Mouse (Mus musculus) E14TG2a.4 (cell line): ENCODE data around the gene Mtch1.
A peak's percentile ranks its signal among the peaks of the same experiment; 100 is the strongest.

ENCODE experiments used
- H3K27me3 ChIP-seq: 2 replicates; pipeline ENCODE4 v1.6.1; 2014; ENCODE audit warnings: low read length, control low read depth; ENCODE audit not compliant: insufficient read depth
- H3K36me3 ChIP-seq: 2 replicates; pipeline ENCODE4 v1.6.1; 2014; ENCODE audit warnings: low read length, control low read depth; ENCODE audit not compliant: insufficient read depth
- H3K4me1 ChIP-seq: replicated peaks from 2 replicates; pipeline ENCODE4 v1.6.1; 2014; ENCODE audit warnings: low read depth, low read length, control low read depth
- H3K4me3 ChIP-seq: replicated peaks from 2 replicates; pipeline ENCODE4 v1.5.1; 2014; ENCODE audit warnings: mild to moderate bottlenecking, low read length
- H3K9me3 ChIP-seq: 2 replicates; pipeline ENCODE4 v1.6.1; 2014; ENCODE audit warnings: low read length, control low read depth
- CTCF ChIP-seq: conservative IDR thresholded peaks from 2 replicates; pipeline ENCODE4 v1.5.1; 2014; ENCODE audit warnings: low read length
- NANOG ChIP-seq: IDR thresholded peaks from 2 replicates; pipeline ENCODE4 v1.6.1; 2014; ENCODE audit warnings: borderline replicate concordance, low read length, mixed read lengths
- POU5F1 ChIP-seq: IDR thresholded peaks from 2 replicates; pipeline ENCODE4 v1.6.1; 2014; ENCODE audit warnings: low read length, borderline replicate concordance

Gene Mtch1

DNA sequence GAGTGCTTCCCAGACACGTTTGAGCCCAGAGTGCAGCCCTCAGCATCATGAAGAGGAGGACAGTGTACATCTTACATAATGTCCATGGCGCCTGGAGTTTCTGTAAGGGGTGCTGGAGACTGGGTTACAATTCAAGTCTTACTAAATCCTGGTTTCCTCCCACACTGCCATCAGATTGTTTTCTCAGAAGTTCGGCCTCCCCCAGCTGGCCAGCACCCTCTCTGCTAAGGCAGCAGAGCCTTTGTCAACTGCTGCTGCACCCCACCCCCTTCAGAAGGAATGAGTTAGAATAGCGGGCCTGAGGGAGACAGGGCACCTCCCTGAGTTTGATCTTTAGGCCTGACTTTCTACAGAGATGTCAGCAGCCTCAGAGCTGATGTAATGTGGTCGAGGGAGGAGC lies 45.6 kb downstream of the Mtch1 start:
- no peak for TF ChIP-seq CTCF
- TF ChIP-seq NANOG, result no peak
- no peak for TF ChIP-seq POU5F1

DNA sequence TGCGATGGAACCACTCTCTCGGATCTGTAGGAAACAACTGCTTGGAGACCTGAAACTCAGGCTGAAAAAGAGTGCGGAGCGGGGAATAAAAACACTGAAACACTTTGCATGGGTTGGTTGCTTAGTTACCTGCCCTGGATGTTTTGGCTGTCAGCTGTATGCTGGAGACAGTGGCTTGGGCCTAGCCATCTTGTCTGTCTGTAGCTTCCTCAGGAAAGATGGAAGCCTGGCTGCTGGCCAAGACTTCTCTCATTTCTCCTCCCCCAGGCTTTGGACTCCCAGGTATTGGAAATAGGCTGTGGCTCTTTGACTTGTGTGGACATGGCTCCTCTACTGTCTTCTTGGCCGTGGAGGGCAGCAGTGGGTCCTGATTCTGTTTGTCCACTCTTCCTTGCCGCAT lies 46.3 kb downstream of the Mtch1 start:
- TF ChIP-seq POU5F1 (no peak), NANOG (no peak), CTCF (no peak)
- Histone ChIP-seq H3K36me3 (peaks cover 60% of the 10 kb centered on the region), H3K4me1 (peaks cover 77% of the 10 kb centered on the region), H3K4me3 (no peak overlapping the region), H3K9me3 (no peaks in the 10 kb centered on the region), H3K27me3 (no peaks in the 10 kb centered on the region)

More for the DNA sequence above, 45.6 kb downstream of the Mtch1 start:
- Histone ChIP-seq H3K36me3 (peaks cover 54% of the 10 kb centered on the region), H3K4me3 (no peak overlapping the region), H3K9me3 (no peaks in the 10 kb centered on the region), H3K4me1 (peaks cover 70% of the 10 kb centered on the region), H3K27me3 (no peaks in the 10 kb centered on the region)

DNA sequence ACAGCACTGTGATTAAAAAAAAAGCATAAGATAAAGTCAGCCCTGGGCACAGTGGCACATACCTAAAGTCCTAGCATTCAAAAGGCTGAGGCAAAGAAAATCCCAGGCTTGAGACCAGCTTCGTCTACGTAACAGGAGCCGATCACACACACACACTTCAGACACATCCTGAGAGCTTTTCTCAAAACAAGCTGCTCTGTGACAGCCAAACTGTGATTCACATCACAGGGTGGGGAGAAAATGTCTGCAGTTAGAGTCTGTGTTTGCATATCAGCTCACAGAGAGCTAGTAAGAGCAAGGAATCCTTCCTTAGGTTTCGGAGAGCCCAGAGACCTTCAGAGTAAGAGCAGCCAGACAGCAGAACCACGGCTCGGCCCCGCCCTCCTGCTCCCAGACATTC lies 46.8 kb downstream of the Mtch1 start:
- H3K4me3 ChIP-seq, result no peak overlapping the region
- no peaks in the 10 kb centered on the region for H3K9me3 ChIP-seq
- TF ChIP-seq NANOG (no peak), POU5F1 (no peak), CTCF (no peak)
- H3K4me1 ChIP-seq, result peaks cover 79% of the 10 kb centered on the region
- H3K27me3 ChIP-seq, result no peaks in the 10 kb centered on the region
- H3K36me3 ChIP-seq, result peaks cover 65% of the 10 kb centered on the region

GRCm38 (mm10) chr17:29299282-29299681 lies 48.5 kb downstream of the Mtch1 start:
- H3K36me3 ChIP-seq, result peaks cover 81% of the 10 kb centered on the region
- H3K4me1 ChIP-seq, result peaks cover 68% of the 10 kb centered on the region
- H3K9me3 ChIP-seq, result no peaks in the 10 kb centered on the region
- H3K4me3 ChIP-seq, result no peak overlapping the region
- H3K27me3 ChIP-seq, result no peaks in the 10 kb centered on the region
- no peak for TF ChIP-seq CTCF
- TF ChIP-seq NANOG, result no peak
- TF ChIP-seq POU5F1, result no peak

DNA sequence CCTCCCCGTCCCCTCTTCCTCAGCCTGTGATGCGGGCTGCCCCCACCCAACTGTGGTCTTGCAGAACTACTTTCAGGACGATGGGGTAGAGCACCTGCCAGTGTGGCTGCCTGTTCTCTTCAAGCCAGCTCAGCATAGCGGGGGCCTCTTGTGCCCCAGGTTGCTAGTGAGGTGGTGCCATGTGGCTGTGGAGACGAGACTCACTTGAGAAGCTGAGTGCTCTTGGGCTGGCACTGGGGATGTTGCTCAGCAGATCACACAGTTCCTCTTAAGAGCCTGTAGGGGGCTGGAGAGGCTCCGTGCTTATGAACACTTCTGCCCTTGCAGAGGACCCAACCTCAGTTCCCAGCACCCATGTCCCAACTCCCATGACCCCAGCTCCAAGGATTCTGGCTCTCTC lies 49.9 kb downstream of the Mtch1 start:
- no peaks in the 10 kb centered on the region for H3K9me3 ChIP-seq
- TF ChIP-seq POU5F1 (no peak), NANOG (no peak), CTCF (peak; percentile 36)
- H3K27me3 ChIP-seq, result no peaks in the 10 kb centered on the region
- peaks cover 53% of the 10 kb centered on the region for H3K4me1 ChIP-seq
- peaks cover 93% of the 10 kb centered on the region for H3K36me3 ChIP-seq
- no peak overlapping the region for H3K4me3 ChIP-seq

GRCm38 (mm10) chr17:29297321-29297720 lies 50.4 kb downstream of the Mtch1 start:
- no peak for TF ChIP-seq POU5F1
- no peak for TF ChIP-seq NANOG
- TF ChIP-seq CTCF, result no peak
- H3K4me1 ChIP-seq, result peaks cover 48% of the 10 kb centered on the region
- no peak overlapping the region for H3K4me3 ChIP-seq
- no peaks in the 10 kb centered on the region for H3K27me3 ChIP-seq
- no peaks in the 10 kb centered on the region for H3K9me3 ChIP-seq
- peaks cover 92% of the 10 kb centered on the region for H3K36me3 ChIP-seq

DNA sequence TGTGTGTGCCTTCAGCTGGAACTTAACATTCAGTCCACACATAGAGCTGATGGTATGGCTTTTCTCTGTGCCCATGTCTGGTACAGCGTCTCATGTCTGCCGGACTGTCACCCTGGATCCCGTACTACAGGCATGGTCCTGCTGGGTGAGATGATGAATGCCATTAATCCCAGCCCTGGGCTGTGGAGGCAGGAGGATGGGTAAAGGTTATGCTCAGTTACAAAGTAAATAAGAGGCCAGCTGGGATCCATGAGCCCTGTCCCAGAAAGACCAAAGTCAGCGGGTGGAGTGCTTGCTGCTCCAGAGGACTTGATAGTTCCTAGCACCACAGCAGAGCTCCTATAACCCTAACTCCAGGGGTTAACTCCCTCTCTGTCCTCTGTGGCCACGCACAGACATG lies 51.9 kb downstream of the Mtch1 start:
- Histone ChIP-seq H3K4me3 (no peak overlapping the region), H3K36me3 (peaks cover 88% of the 10 kb centered on the region), H3K4me1 (peaks cover 33% of the 10 kb centered on the region), H3K27me3 (no peaks in the 10 kb centered on the region), H3K9me3 (no peaks in the 10 kb centered on the region)
- TF ChIP-seq NANOG (no peak), POU5F1 (no peak), CTCF (no peak)

- Histone ChIP-seq H3K36me3 (peaks cover 80% of the 10 kb centered on the region), H3K9me3 (no peaks in the 10 kb centered on the region), H3K27me3 (no peaks in the 10 kb centered on the region), H3K4me3 (no peak overlapping the region), H3K4me1 (peaks cover 31% of the 10 kb centered on the region)
- no peak for TF ChIP-seq CTCF
- no peak for TF ChIP-seq NANOG
- TF ChIP-seq POU5F1, result no peak
These were observed 53.7 kb downstream of the Mtch1 start for GRCm38 (mm10) chr17:29293807-29294605.

- Histone ChIP-seq H3K27me3 (no peaks in the 10 kb centered on the region), H3K4me1 (peaks cover 26% of the 10 kb centered on the region), H3K4me3 (no peak overlapping the region), H3K9me3 (no peaks in the 10 kb centered on the region), H3K36me3 (peaks cover 73% of the 10 kb centered on the region)
- TF ChIP-seq NANOG (no peak), CTCF (no peak), POU5F1 (no peak)
These were observed 54.7 kb downstream of the Mtch1 start for GRCm38 (mm10) chr17:29292996-29293395.
